Mouse (Mus musculus) myocyte (in vitro differentiated cells): ENCODE data around the gene Ddah2. TPM values are rescaled to one million over a fixed set of nuclear protein-coding genes. Genes with fewer than 3 reads are reported as not detected.

Experiments used
- H3K27me3 ChIP-seq: one replicate; pipeline ENCODE4 v1.6.1; 2011; ENCODE audit not compliant: control insufficient read depth, insufficient read depth, insufficient read length
- H3K36me3 ChIP-seq: one replicate; pipeline ENCODE4 v1.6.1; 2011; ENCODE audit not compliant: control insufficient read depth, insufficient read depth
- H3K4me2 ChIP-seq: one replicate; pipeline ENCODE4 v1.6.1; 2011; ENCODE audit warnings: low read depth, control low read depth
- H3K4me3 ChIP-seq: one replicate; pipeline ENCODE4 v1.5.1; 2011; ENCODE audit warnings: mild to moderate bottlenecking, control low read depth, moderate library complexity
- H3K79me2 ChIP-seq: one replicate; pipeline ENCODE4 v1.6.1; 2011; ENCODE audit not compliant: control insufficient read depth, insufficient read depth
- H3ac ChIP-seq: one replicate; pipeline ENCODE4 v1.6.1; 2011; ENCODE audit not compliant: control insufficient read depth, insufficient read length
- CEBPB ChIP-seq: IDR thresholded peaks from 2 replicates; pipeline ENCODE4 v1.6.1; 2011; ENCODE audit warnings: mild to moderate bottlenecking, moderate library complexity; ENCODE audit not compliant: poor library complexity, insufficient read depth, severe bottlenecking
- E2F4 ChIP-seq: IDR thresholded peaks from one replicate; pipeline ENCODE4 v1.6.1; 2011; ENCODE audit warnings: mild to moderate bottlenecking, control low read depth, moderate library complexity; ENCODE audit not compliant: insufficient read depth
- MAX ChIP-seq: IDR thresholded peaks from one replicate; pipeline ENCODE4 v1.6.1; 2011; ENCODE audit warnings: low read depth, mild to moderate bottlenecking, control low read depth
- MYOD1 ChIP-seq, 3 experiments: IDR thresholded peaks; one replicate each; pipeline ENCODE4 v1.6.1; 2011; ENCODE audit warnings: control low read depth in 2 of 3, low read depth in 2 of 3, mild to moderate bottlenecking in 2 of 3, moderate library complexity in 1 of 3; ENCODE audit not compliant: insufficient read length in 2 of 3, control insufficient read depth in 1 of 3
- MYOG ChIP-seq, 3 experiments: IDR thresholded peaks; one replicate each; pipeline ENCODE4 v1.6.1; 2011; ENCODE audit warnings: control low read depth in 2 of 3, low read depth in 2 of 3, mild to moderate bottlenecking in 2 of 3; ENCODE audit not compliant: insufficient read length in 2 of 3, control insufficient read depth in 1 of 3, insufficient read depth in 1 of 3
- POLR2A ChIP-seq: IDR thresholded peaks from one replicate; pipeline ENCODE4 v1.6.1; 2011; ENCODE audit warnings: low read depth, mild to moderate bottlenecking, control low read depth, moderate library complexity; ENCODE audit not compliant: insufficient read length
- POLR2AphosphoS2 ChIP-seq: IDR thresholded peaks from one replicate; pipeline ENCODE4 v1.6.1; 2011; ENCODE audit warnings: low read depth, control low read depth; ENCODE audit not compliant: insufficient read length
- REST ChIP-seq: IDR thresholded peaks from one replicate; pipeline ENCODE4 v1.6.1; 2011; ENCODE audit warnings: mild to moderate bottlenecking, control low read depth, moderate library complexity; ENCODE audit not compliant: insufficient read depth, insufficient read length
- SRF ChIP-seq: IDR thresholded peaks from one replicate; pipeline ENCODE4 v1.6.1; 2011; ENCODE audit warnings: low read depth; ENCODE audit not compliant: control insufficient read depth, insufficient read length
- TCF12 ChIP-seq: IDR thresholded peaks from one replicate; pipeline ENCODE4 v1.6.1; 2011; ENCODE audit warnings: mild to moderate bottlenecking, control low read depth; ENCODE audit not compliant: poor library complexity, insufficient read depth, severe bottlenecking
- TCF3 ChIP-seq: IDR thresholded peaks from one replicate; pipeline ENCODE4 v1.6.1; 2011; ENCODE audit warnings: low read depth, control low read depth; ENCODE audit not compliant: insufficient read length
- USF1 ChIP-seq: IDR thresholded peaks from one replicate; pipeline ENCODE4 v1.6.1; 2011; ENCODE audit warnings: low read depth, mild to moderate bottlenecking, control low read depth, moderate library complexity
- polyA plus RNA-seq: library from polyadenylated mRNA; unstranded; fragments of >200 nt; fragmentation: generic; extraction: Trizol; gene quantifications from one replicate; pipeline ENCODE4 v1.2.1, GENCODE M21; 2012; ENCODE audit warnings: missing spikeins

The Ddah2 gene
- polyA plus RNA-seq, 1 experiment: 101 TPM

DNA sequence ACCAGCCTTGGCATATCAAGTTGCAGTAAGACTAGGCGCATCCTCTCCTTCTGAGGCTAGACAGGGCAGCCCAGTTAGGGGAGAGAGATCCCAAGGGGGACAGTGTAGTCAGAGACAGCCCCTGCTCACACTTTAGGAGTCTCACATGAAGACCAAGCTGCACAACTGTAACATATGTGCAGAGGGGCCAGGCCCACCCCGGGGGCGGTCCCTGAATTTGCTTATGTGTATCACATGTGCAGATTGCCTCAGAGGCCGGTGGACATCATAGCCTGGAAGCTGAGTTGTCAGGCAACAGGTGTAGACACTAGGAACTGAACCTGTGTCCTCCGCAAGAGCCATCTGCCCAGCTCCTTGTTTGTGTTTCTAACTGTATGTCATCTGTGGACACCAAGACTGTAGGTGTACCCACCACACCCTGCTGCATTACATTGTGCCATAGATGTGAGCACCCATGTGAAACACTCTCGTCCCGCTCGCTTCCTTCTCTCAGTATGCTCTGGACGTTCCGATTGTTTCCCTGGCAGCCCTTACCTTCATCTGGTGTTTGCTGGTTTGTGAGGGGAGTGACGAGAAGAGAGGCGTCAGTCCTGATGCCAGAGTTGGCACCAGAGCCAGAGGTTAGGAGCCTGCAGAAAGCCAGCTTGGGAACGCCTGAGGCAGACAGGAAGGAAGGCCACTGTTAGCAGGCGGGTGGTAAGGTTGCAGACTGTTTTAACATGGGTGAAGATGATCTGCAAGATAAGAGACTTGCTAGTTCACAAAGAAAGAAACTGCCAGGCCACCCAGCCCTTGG lies 33.8 kb downstream of the Ddah2 start:
- H3ac ChIP-seq: no peak overlapping the region
- no peak overlapping the region for H3K4me3 ChIP-seq
- no peak overlapping the region for H3K4me2 ChIP-seq
- H3K79me2 ChIP-seq: peaks cover 13% of the 10 kb centered on the region
- H3K27me3 ChIP-seq: no peaks in the 10 kb centered on the region
- H3K36me3 ChIP-seq: no peaks in the 10 kb centered on the region
- TF ChIP-seq SRF (no peak), MYOD1 (IDR thresholded peaks at IDR 0.05; ENCODE audit: control insufficient read depth in 1 of 3, insufficient read length in 2 of 3, low read depth in 2 of 3) (no peak), MAX (no peak), USF1 (no peak), POLR2A (no peak), REST (no peak)

GRCm38 (mm10) chr17:35094475-35095365 lies 35.9 kb downstream of the Ddah2 start:
- Histone ChIP-seq H3K79me2 (peaks cover 10% of the 10 kb centered on the region), H3K36me3 (no peaks in the 10 kb centered on the region), H3K4me3 (no peak overlapping the region), H3K27me3 (no peaks in the 10 kb centered on the region), H3ac (no peak overlapping the region), H3K4me2 (no peak overlapping the region)
- TF ChIP-seq POLR2AphosphoS2 (no peak), USF1 (no peak), SRF (no peak), MYOG (IDR thresholded peaks at IDR 0.05; ENCODE audit: control insufficient read depth in 1 of 3, insufficient read depth in 1 of 3, insufficient read length in 2 of 3, low read depth in 2 of 3) (no peak), TCF12 (no peak), CEBPB (no peak), MYOD1 (IDR thresholded peaks at IDR 0.05; ENCODE audit: control insufficient read depth in 1 of 3, insufficient read length in 2 of 3, low read depth in 2 of 3) (no peak), TCF3 (no peak), REST (no peak), MAX (no peak)

- Histone ChIP-seq H3K4me2 (no peak overlapping the region), H3K36me3 (peaks cover 4% of the 10 kb centered on the region)
These were observed 37.8 kb downstream of the Ddah2 start for GRCm38 (mm10) chr17:35096597-35096996.

GRCm38 (mm10) chr17:35097164-35097655 lies 38.4 kb downstream of the Ddah2 start:
- Histone ChIP-seq H3K79me2 (no peaks in the 10 kb centered on the region), H3K4me2 (no peak overlapping the region), H3K4me3 (no peak overlapping the region), H3K27me3 (no peaks in the 10 kb centered on the region), H3ac (no peak overlapping the region), H3K36me3 (peaks cover 4% of the 10 kb centered on the region)
- TF ChIP-seq E2F4 (no peak), MAX (no peak)

More at GRCm38 (mm10) chr17:35096597-35096996, 37.8 kb downstream of the Ddah2 start:
- H3K4me3 ChIP-seq: no peak overlapping the region
- no peaks in the 10 kb centered on the region for H3K27me3 ChIP-seq
- TF ChIP-seq MAX: no peak
- no peak for TF ChIP-seq USF1
- TF ChIP-seq MYOD1 (IDR thresholded peaks at IDR 0.05; ENCODE audit: control insufficient read depth in 1 of 3, insufficient read length in 2 of 3, low read depth in 2 of 3): no peak
- no peak for TF ChIP-seq POLR2A
- TF ChIP-seq CEBPB: no peak
- no peaks in the 10 kb centered on the region for H3K79me2 ChIP-seq
- H3ac ChIP-seq: no peak overlapping the region

- no peaks in the 10 kb centered on the region for H3K27me3 ChIP-seq
- no peak overlapping the region for H3K4me3 ChIP-seq
- H3ac ChIP-seq: no peak overlapping the region
- H3K4me2 ChIP-seq: no peak overlapping the region
- peaks cover 4% of the 10 kb centered on the region for H3K36me3 ChIP-seq
- TF ChIP-seq CEBPB: no peak
- no peak for TF ChIP-seq POLR2A
- no peak for TF ChIP-seq TCF12
- no peak for TF ChIP-seq POLR2AphosphoS2
- no peak for TF ChIP-seq E2F4
- TF ChIP-seq MYOD1 (IDR thresholded peaks at IDR 0.05; ENCODE audit: control insufficient read depth in 1 of 3, insufficient read length in 2 of 3, low read depth in 2 of 3): no peak
- TF ChIP-seq MYOG (IDR thresholded peaks at IDR 0.05; ENCODE audit: control insufficient read depth in 1 of 3, insufficient read depth in 1 of 3, insufficient read length in 2 of 3, low read depth in 2 of 3): no peak
- TF ChIP-seq MAX: no peak
- TF ChIP-seq TCF3: no peak
- no peak for TF ChIP-seq SRF
- TF ChIP-seq REST: no peak
- TF ChIP-seq USF1: no peak
- no peaks in the 10 kb centered on the region for H3K79me2 ChIP-seq
These were observed 41.4 kb downstream of the Ddah2 start for GRCm38 (mm10) chr17:35100196-35100765.
